Mouse (Mus musculus): ENCODE results near the gene C2cd4d.

Gene C2cd4d

GRCm38 (mm10) chr3:94362138-94362537, at the start of gene C2cd4d:
TSS of gene C2cd4d (plus strand) at chr3:94362438.
- no peak for DNase-seq (ENCODE audit: low spot score in 2 of 2)

DNA sequence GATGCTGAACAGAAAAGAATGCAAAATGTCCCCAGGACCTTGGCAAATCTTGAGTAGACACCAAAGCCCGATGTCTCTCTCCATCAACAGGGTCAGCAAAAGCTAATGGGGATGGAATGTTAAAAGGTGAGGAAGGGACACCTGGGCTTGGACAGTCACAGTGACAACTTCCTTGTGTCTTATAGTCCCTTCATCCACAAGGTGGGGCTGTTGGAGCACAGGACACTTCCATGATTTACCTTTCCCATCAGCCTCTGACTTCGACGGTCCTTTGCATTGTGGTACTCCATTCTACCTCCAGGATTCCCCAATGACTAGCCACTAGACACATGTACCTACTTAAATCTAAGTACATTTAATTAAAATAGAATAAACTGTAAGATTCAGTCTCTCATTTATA, 33.6 kb upstream of the C2cd4d start:
- DNase-seq (ENCODE audit: low spot score in 2 of 2) = no peak

GRCm38 (mm10) chr3:94334442-94334841, 27.8 kb upstream of the C2cd4d start:
- no peak for DNase-seq (ENCODE audit: low spot score in 2 of 2)

- no peak for DNase-seq (ENCODE audit: low spot score in 2 of 2)
These were observed 23.7 kb upstream of the C2cd4d start for GRCm38 (mm10) chr3:94338522-94338921.

- DNase-seq (ENCODE audit: low spot score in 2 of 2) = no peak
These were observed 20.2 kb upstream of the C2cd4d start, which contains the start of gene Them5 for GRCm38 (mm10) chr3:94341959-94342422. TSS of gene Them5 (plus strand) at chr3:94342099.

DNA sequence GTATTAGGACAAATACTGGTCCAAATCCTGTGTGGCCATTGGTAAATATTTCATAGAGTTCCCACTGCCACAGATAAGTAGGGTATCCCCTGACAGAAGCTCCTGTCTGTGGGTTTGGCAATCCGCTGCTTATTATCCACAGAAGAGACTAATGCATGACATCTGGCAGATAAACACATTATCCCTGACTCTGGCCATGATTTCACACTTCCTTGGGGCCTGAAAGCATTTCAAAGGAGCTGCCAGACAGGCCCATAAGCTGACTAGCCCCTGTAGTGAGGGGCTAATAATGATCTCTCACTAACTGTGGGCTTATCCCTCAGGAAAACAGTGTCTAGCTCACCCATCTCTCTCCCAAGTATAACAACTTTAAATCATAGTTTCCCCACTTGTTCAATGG, 19.7 kb upstream of the C2cd4d start:
- no peak for DNase-seq (ENCODE audit: low spot score in 2 of 2)

- DNase-seq (ENCODE audit: low spot score in 2 of 2) = no peak
These were observed 18.1 kb upstream of the C2cd4d start for GRCm38 (mm10) chr3:94344182-94344581.

DNA sequence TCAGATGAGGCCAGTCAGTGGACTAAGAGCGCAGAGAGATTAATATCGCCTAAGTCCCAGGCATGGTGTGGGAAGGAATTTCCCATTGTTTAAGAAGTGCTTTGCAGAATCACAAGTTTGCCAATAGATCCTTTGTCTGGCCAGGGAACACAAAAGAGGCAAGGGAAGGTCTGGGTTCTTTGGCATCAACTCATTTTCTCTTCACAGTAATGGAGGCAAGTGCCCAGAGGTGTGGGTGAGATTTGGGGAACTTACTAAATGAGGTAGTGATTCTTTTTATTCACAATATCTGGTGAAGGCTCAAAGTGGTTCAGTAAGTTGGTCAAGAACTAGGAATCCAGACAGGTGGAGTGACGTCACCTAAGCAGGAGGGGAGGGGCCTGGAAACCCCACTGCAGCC, 17.3 kb upstream of the C2cd4d start:
- no peak for DNase-seq (ENCODE audit: low spot score in 2 of 2)

GRCm38 (mm10) chr3:94348146-94348545, 14.1 kb upstream of the C2cd4d start:
- DNase-seq (ENCODE audit: low spot score in 2 of 2) = no peak

DNA sequence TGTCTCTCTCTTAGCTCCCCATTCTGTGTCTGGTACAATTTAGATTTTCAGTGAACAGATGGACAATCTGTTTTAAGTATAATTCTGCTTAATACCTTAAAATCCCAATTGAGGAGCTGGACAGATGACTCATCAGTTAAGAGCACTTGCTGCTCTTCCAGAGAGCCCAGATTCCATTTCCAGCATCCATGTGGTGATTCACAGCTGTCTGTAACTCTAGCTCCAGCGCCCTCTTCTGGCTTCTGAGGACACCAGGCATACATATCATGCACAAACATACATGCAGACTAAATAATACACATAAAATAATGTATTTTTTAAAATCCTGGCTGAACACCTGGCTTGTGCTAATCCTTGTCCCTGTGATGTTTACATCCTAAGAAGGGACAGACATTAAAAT, 1.4 kb upstream of the C2cd4d start:
- no peak for DNase-seq (ENCODE audit: low spot score in 2 of 2)

- peak; percentile 28 to 31 for DNase-seq (ENCODE audit: low spot score in 2 of 2)
These were observed 1.3 kb downstream of the C2cd4d start for GRCm38 (mm10) chr3:94363291-94364153.

- no peak for DNase-seq (ENCODE audit: low spot score in 2 of 2)
These were observed 1.9 kb downstream of the C2cd4d start for GRCm38 (mm10) chr3:94364154-94364526.

GRCm38 (mm10) chr3:94366761-94367160, 4.5 kb downstream of the C2cd4d start:
- peak; percentile 81 to 87 for DNase-seq (ENCODE audit: low spot score in 2 of 2)

- no peak for DNase-seq (ENCODE audit: low spot score in 2 of 2)
These were observed 5.3 kb downstream of the C2cd4d start for GRCm38 (mm10) chr3:94367511-94367910.

DNA sequence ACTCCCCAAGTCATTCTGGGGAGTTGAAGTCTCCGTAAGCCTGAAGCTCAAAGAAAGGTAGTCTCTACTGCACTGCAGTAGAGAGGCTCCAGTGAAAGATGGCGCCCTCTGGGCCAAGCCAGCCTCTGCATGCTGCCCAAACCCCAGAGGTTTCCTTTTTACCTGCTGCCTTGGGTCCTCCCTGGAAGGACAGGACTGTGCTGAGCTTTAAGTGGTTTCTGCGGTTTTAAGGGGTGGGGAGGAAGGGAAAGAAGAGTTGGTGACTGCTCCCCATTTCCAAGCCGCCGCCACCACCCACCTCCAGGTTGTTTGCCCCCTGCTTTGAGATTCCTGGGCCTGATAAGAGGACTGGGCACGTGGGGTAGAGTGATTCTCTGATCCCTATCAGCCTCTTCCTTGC, 6.4 kb downstream of the C2cd4d start:
- no peak for DNase-seq (ENCODE audit: low spot score in 2 of 2)

GRCm38 (mm10) chr3:94369709-94370108, 7.5 kb downstream of the C2cd4d start:
- no peak for DNase-seq (ENCODE audit: low spot score in 2 of 2)

GRCm38 (mm10) chr3:94371637-94372036, 9.4 kb downstream of the C2cd4d start:
- DNase-seq (ENCODE audit: low spot score in 2 of 2) = peak in 1 of 2 experiments; percentile 13

DNA sequence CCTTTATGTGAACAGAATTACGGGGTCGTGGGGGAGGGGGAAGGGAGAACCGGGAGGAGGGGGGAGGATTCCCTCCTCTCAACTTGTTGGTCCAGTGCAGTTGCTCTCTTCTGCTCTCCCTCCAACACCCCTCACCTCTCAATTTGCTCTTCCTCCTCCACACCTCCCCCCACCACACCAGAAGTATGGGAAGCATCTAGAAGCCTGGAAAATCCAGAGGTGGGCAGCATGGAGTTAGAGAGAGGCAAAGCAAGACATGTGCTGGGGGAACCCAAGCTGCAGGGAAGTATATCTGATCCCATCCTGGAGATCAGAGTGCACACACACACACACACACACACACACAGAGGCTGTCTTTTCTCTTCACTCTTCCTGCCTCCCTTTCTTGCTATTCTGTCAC, 9.8 kb downstream of the C2cd4d start:
- DNase-seq (ENCODE audit: low spot score in 2 of 2) = no peak

GRCm38 (mm10) chr3:94372641-94373040, 10.4 kb downstream of the C2cd4d start, which contains the start of gene Rorc:
TSS of gene Rorc (plus strand) at chr3:94372794.
- no peak for DNase-seq (ENCODE audit: low spot score in 2 of 2)

DNA sequence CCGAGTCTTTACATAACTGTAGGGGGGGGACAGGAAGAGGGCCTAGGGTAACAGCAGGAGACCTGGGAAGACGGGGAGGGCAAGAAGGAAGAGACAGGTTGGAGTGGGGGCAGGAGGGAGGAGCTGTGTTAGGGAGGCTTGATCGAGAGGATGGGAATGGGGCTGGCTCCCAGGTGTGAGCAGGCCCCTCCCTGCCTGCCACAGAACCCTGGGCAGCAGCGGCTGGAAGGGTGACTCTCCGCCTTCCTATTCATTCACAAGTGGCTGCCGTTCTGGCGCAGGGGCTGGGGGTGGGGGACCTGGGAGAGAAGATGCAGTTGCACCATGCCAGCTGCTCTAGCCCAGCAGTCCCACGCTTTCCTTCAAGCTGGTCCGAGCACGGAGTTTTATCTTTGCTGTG, 10.9 kb downstream of the C2cd4d start:
- DNase-seq (ENCODE audit: low spot score in 2 of 2) = peak in 1 of 2 experiments; percentile 19

DNA sequence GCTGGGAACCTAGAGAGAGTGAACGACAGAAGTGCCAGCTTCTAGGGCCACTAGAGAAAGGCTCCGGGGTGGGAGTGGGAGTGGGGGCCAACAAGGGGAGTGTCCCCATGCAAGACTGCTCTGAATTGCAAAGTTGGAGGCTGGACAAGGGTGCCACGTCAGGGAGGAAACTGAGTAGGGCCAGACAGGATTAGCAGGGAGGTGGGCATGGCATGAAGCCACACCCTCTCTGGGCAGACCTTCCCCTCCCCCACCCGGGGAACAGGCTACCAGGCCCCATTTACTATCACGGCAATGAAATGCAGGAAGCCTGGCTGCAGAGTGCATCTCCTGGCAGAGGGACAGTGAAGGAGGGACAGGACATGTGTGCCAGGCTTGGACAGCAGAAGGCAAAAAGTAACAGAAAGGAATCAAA, 11.4 kb downstream of the C2cd4d start:
- DNase-seq (ENCODE audit: low spot score in 2 of 2) = no peak

GRCm38 (mm10) chr3:94374636-94375035, 12.4 kb downstream of the C2cd4d start:
- no peak for DNase-seq (ENCODE audit: low spot score in 2 of 2)

GRCm38 (mm10) chr3:94375146-94375545, 12.9 kb downstream of the C2cd4d start:
- DNase-seq (ENCODE audit: low spot score in 2 of 2) = no peak

All from frontal cortex, postnatal 36 days (tissue).